Mouse (Mus musculus) G1E (cell line): ENCODE data around the gene AF067061.
"Not testable (repeated sequence)": the region's sequence is repeated elsewhere in the genome, so short reads cannot be mapped to it uniquely, and the experiment has no call there.

Experiments used
- CTCF ChIP-seq: IDR thresholded peaks from 2 replicates; pipeline ENCODE4 v1.5.1; 2012; ENCODE audit warnings: low read depth, low read length, inconsistent platforms, mixed read lengths
- POLR2AphosphoS5 ChIP-seq: IDR thresholded peaks from 2 replicates; pipeline ENCODE4 v1.6.1; 2012; ENCODE audit warnings: low read depth, low read length, inconsistent platforms; ENCODE audit not compliant: insufficient replicate concordance

GRCm38 (mm10) chr13:120262870-120263269 is at the start of gene AF067061:
- TF ChIP-seq CTCF, POLR2AphosphoS5: not testable (repeated sequence)
